Mouse (Mus musculus): Measurements from ENCODE around the gene AC153137.1.
A peak's percentile ranks its signal among the peaks of the same experiment; 100 is the strongest.

GRCm38 (mm10) chr1:30930823-30931222 lies 46.9 kb downstream of the AC153137.1 start:
- TF ChIP-seq POLR2A (IDR thresholded peaks at IDR 0.05; ENCODE audit: low read depth, low read length): no peak
- no peak for TF ChIP-seq JUND (conservative IDR thresholded peaks at IDR 0.05; ENCODE audit: low read depth, low read length)
- no peak for TF ChIP-seq E2F4 (IDR thresholded peaks at IDR 0.05; ENCODE audit: insufficient replicate concordance, low read depth, low read length)
- TF ChIP-seq CTCF (conservative IDR thresholded peaks at IDR 0.05 in 1 of 2, IDR thresholded peaks at IDR 0.05 in 1 of 2; ENCODE audit: low read depth in 2 of 2, low read length in 2 of 2): peak in 1 of 2 experiments; percentile 60; a peak in 3 of 4 replicates
- no peak for TF ChIP-seq JUN (IDR thresholded peaks at IDR 0.05; ENCODE audit: insufficient read depth, low read depth, low read length)
- no peak for TF ChIP-seq BHLHE40 (IDR thresholded peaks at IDR 0.05; ENCODE audit: low read depth, low read length)
- no peak for TF ChIP-seq RCOR1 (conservative IDR thresholded peaks at IDR 0.05; ENCODE audit: low read depth, low read length)
- no peak for TF ChIP-seq POLR2AphosphoS2 (IDR thresholded peaks at IDR 0.05; ENCODE audit: low read depth, low read length)
- TF ChIP-seq PAX5 (IDR thresholded peaks at IDR 0.05; ENCODE audit: low read length): no peak
- no peak for TF ChIP-seq GABPA (IDR thresholded peaks at IDR 0.05; ENCODE audit: insufficient replicate concordance, low read depth, low read length)
- TF ChIP-seq USF1 (IDR thresholded peaks at IDR 0.05; ENCODE audit: low read depth, low read length): no peak
- no peak for TF ChIP-seq UBTF (IDR thresholded peaks at IDR 0.05; ENCODE audit: low read depth, low read length)
- no peak for TF ChIP-seq MEF2A (IDR thresholded peaks at IDR 0.05; ENCODE audit: borderline replicate concordance, low read depth, low read length)

Data from CH12.LX (cell line).